Mouse (Mus musculus): ENCODE measurements around the gene Ghr.

Gene Ghr

GRCm38 (mm10) chr15:3582807-3583636 lies at the start of gene Ghr:
Ghr (minus strand) TSS chr15:3583492.
- peak; percentile 74 to 80 for DNase-seq (ENCODE audit: low spot score in 2 of 2)

GRCm38 (mm10) chr15:3622746-3623145 lies 39.5 kb upstream of the Ghr start:
- DNase-seq (ENCODE audit: low spot score in 2 of 2): no peak

- DNase-seq (ENCODE audit: low spot score in 2 of 2): no peak
Observed at GRCm38 (mm10) chr15:3620368-3620767, 37.1 kb upstream of the Ghr start.

- no peak for DNase-seq (ENCODE audit: low spot score in 2 of 2)
Observed at GRCm38 (mm10) chr15:3618311-3618710, 35.0 kb upstream of the Ghr start.

GRCm38 (mm10) chr15:3611961-3612360 lies 28.7 kb upstream of the Ghr start:
- no peak for DNase-seq (ENCODE audit: low spot score in 2 of 2)

- no peak for DNase-seq (ENCODE audit: low spot score in 2 of 2)
Observed at GRCm38 (mm10) chr15:3607951-3608350, 24.7 kb upstream of the Ghr start.

GRCm38 (mm10) chr15:3602098-3602486 lies 18.8 kb upstream of the Ghr start:
- DNase-seq (ENCODE audit: low spot score in 2 of 2): no peak

- no peak for DNase-seq (ENCODE audit: low spot score in 2 of 2)
Observed at GRCm38 (mm10) chr15:3601422-3602097, 18.3 kb upstream of the Ghr start.

GRCm38 (mm10) chr15:3587879-3588278 lies 4.6 kb upstream of the Ghr start:
- no peak for DNase-seq (ENCODE audit: low spot score in 2 of 2)

- DNase-seq (ENCODE audit: low spot score in 2 of 2): no peak
Observed at GRCm38 (mm10) chr15:3584361-3584760, 1.1 kb upstream of the Ghr start.

- DNase-seq (ENCODE audit: low spot score in 2 of 2): peak; percentile 28 to 31
Observed at GRCm38 (mm10) chr15:3581861-3582806, 1.2 kb downstream of the Ghr start.

- no peak for DNase-seq (ENCODE audit: low spot score in 2 of 2)
Observed at GRCm38 (mm10) chr15:3581337-3581736, 2.0 kb downstream of the Ghr start.

- no peak for DNase-seq (ENCODE audit: low spot score in 2 of 2)
Observed at GRCm38 (mm10) chr15:3580216-3580615, 3.1 kb downstream of the Ghr start.

GRCm38 (mm10) chr15:3578286-3578980 lies 4.9 kb downstream of the Ghr start:
- DNase-seq (ENCODE audit: low spot score in 2 of 2): no peak

GRCm38 (mm10) chr15:3569178-3569903 lies 14.0 kb downstream of the Ghr start:
- DNase-seq (ENCODE audit: low spot score in 2 of 2): no peak

- no peak for DNase-seq (ENCODE audit: low spot score in 2 of 2)
Observed at GRCm38 (mm10) chr15:3564570-3564969, 18.7 kb downstream of the Ghr start.

GRCm38 (mm10) chr15:3563929-3564516 lies 19.3 kb downstream of the Ghr start:
- DNase-seq (ENCODE audit: low spot score in 2 of 2): no peak

- DNase-seq (ENCODE audit: low spot score in 2 of 2): no peak
Observed at GRCm38 (mm10) chr15:3563473-3563872, 19.8 kb downstream of the Ghr start.

- DNase-seq (ENCODE audit: low spot score in 2 of 2): no peak
Observed at GRCm38 (mm10) chr15:3558524-3558923, 24.8 kb downstream of the Ghr start.

- DNase-seq (ENCODE audit: low spot score in 2 of 2): no peak
Observed at GRCm38 (mm10) chr15:3544289-3544688, 39.0 kb downstream of the Ghr start.

Data from frontal cortex, postnatal 25 days (tissue).